Mouse (Mus musculus) heart, adult 2 months (tissue): ENCODE data around the gene Lingo1. TPM values are rescaled to one million over a fixed set of nuclear protein-coding genes. Genes with fewer than 3 reads are reported as not detected.

Source experiments
- DNase-seq, 2 experiments: peaks; one replicate each; pipeline ENCODE4 v3.0.0; 2021
- H3K27ac ChIP-seq: fragments of 200-600 bp; 2 replicates; pipeline ENCODE4 v1.8.1; 2022
- H3K27me3 ChIP-seq: fragments of 200-500 bp; 2 replicates; pipeline ENCODE4 v1.6.1; 2012; ENCODE audit warnings: mild to moderate bottlenecking, low read length, inconsistent platforms, mixed read lengths; ENCODE audit not compliant: control insufficient read depth, insufficient read depth
- H3K36me3 ChIP-seq: fragments of 200-500 bp; 2 replicates; pipeline ENCODE4 v1.6.1; 2012; ENCODE audit warnings: low read length, inconsistent platforms; ENCODE audit not compliant: control insufficient read depth, insufficient read depth
- H3K4me1 ChIP-seq: fragments of 200-500 bp; 2 replicates; pipeline ENCODE4 v1.6.1; 2011; ENCODE audit warnings: low read length; ENCODE audit not compliant: control insufficient read depth, insufficient read depth
- H3K4me3 ChIP-seq: fragments of 200-600 bp; 2 replicates; pipeline ENCODE4 v1.8.1; 2022
- H3K79me2 ChIP-seq: fragments of 200-500 bp; replicated peaks from 2 replicates; pipeline ENCODE4 v1.6.1; 2012; ENCODE audit warnings: mild to moderate bottlenecking, inconsistent platforms, low read length, moderate library complexity, mixed read lengths; ENCODE audit not compliant: control insufficient read depth, insufficient read depth
- H3K9ac ChIP-seq: fragments of 200-500 bp; 2 replicates; pipeline ENCODE4 v1.6.1; 2012; ENCODE audit warnings: low read depth, mild to moderate bottlenecking, control low read depth, inconsistent platforms, low read length, mixed read lengths
- CTCF ChIP-seq: fragments of 200-600 bp; IDR thresholded peaks from 2 replicates; pipeline ENCODE4 v1.8.1; 2022; ENCODE audit warnings: antibody characterized with exemption, mild to moderate bottlenecking, moderate library complexity
- EP300 ChIP-seq: fragments of 200-500 bp; IDR thresholded peaks from 2 replicates; pipeline ENCODE4 v1.6.1; 2011; ENCODE audit warnings: low read depth, low read length, control low read depth; ENCODE audit not compliant: insufficient read depth
- POLR2A ChIP-seq: fragments of 200-500 bp; IDR thresholded peaks from 2 replicates; pipeline ENCODE4 v1.6.1; 2011; ENCODE audit warnings: mild to moderate bottlenecking, low read depth, low read length, control low read depth; ENCODE audit not compliant: insufficient read depth
- WGBS: fragments of 180-500 bp; shearing (Covaris S2); methylation state at CpG from one replicate; pipeline ENCODE4 v1.1.7; 2018; 5-methylcytosine and 5-hydroxymethylcytosine counted together
- intact Hi-C: fragments of 180-260 bp; cut with DNase I; formaldehyde crosslinking; loops from one replicate; pipeline ENCODE4 v1.15.1; 2025
- polyA plus RNA-seq: library from polyadenylated mRNA; depleted of rRNA; stranded (reverse); fragments of >200 nt; gene quantifications from 2 replicates; pipeline ENCODE4 v1.2.3, GENCODE M21; 2012
- total RNA-seq, 2 experiments: library from RNA; stranded (reverse); gene quantifications; 2 replicates each; pipeline ENCODE4 v1.2.3; 2021

Lingo1 gene
- total and polyA plus RNA-seq, 3 experiments = 1.2 to 5.5 (median 1.3) TPM

DNA sequence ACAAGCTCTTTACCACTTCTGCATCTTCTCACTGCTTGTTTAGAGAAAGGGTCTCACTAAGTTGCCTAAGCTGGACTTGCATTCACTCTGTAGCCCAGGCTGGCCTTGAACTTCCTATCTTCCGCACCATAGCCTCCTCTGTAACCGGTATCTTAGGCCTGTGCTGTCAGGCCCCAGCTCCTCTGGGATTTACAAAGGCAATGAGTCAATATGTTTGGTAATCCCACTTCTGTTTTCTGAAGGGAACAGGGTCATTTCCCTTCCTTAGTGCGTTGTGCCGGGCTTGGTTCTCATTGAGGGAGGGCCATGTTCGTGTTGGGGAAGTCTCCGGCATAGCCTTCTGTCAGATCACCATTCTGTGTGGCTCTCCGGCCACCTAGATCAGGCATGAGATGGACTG, 203.6 kb downstream of the Lingo1 start:
- intact Hi-C loops = no loop called here
- Histone ChIP-seq H3K36me3 (no peaks in the 10 kb centered on the region), H3K79me2 (no peaks in the 10 kb centered on the region), H3K9ac (no peak overlapping the region), H3K4me1 (no peaks in the 10 kb centered on the region), H3K27ac (no peak overlapping the region), H3K4me3 (no peak overlapping the region), H3K27me3 (no peaks in the 10 kb centered on the region)
- no peak for TF ChIP-seq EP300
- no peak for TF ChIP-seq POLR2A
- no peak for TF ChIP-seq CTCF
- 71% methylated on average over 7 of the region's 7 CpGs for WGBS
- no peak for DNase-seq

DNA sequence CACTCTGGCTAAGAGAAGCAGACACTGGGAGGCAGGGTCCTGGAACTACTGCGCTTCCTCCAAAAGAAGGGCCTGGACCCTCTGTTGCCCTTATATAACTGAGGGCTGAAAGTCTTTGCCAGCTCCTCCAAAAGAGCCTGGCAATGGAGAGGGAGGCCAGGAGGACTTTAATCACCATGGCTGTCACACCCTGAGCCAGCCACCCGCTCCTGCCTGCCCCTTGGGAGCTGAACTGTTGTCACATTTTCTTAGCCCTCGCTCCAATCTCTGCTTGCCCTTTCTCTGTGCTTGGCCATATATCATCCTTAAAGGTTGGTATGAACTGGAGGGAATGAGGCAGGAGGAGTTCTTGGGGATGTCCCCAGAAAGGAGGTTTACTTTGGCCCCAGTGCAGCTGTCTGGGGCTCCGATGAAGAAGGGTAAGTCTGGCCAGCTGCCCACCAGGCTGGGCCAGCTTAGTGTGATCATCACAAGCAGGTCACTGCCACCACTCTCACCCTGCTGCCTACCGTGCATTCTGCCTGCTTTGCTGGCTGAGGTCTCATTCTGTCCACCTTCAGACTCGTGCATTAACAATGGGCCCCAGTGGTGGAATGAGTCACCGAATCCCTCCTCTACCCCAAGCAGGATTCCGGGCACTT, 204.9 kb downstream of the Lingo1 start:
- no peak overlapping the region for H3K4me3 ChIP-seq
- H3K36me3 ChIP-seq = no peaks in the 10 kb centered on the region
- H3K4me1 ChIP-seq = no peaks in the 10 kb centered on the region
- no peaks in the 10 kb centered on the region for H3K79me2 ChIP-seq
- H3K27ac ChIP-seq = no peak overlapping the region
- WGBS = 71% methylated on average over 8 of the region's 8 CpGs
- no peak for DNase-seq
- TF ChIP-seq CTCF (no peak), EP300 (no peak), POLR2A (no peak)
- no peak overlapping the region for H3K9ac ChIP-seq
- no peaks in the 10 kb centered on the region for H3K27me3 ChIP-seq
- intact Hi-C loops = no loop called here

DNA sequence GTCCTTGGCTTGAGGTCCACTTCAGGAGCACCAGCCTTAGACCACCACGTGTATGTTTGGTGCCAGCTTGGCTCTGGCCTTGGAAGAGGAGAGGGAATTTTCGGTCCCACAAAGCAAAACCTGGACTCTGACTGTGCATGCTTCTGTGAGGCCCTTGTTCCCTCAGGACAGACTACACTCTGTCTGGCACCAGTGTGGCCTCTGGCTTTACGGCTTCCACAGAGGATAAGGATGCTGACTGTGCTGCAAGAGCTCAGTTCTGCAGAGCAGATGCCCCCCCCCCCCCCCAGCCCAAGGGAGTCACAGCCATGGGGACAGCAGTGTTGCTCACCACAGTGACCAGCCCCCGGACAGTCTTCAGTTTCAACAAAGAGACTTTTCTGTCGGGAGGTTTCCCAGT, 206.5 kb downstream of the Lingo1 start:
- no peaks in the 10 kb centered on the region for H3K4me1 ChIP-seq
- H3K36me3 ChIP-seq = no peaks in the 10 kb centered on the region
- no peaks in the 10 kb centered on the region for H3K27me3 ChIP-seq
- 60% methylated on average over 5 of the region's 5 CpGs for WGBS
- H3K9ac ChIP-seq = no peak overlapping the region
- TF ChIP-seq EP300 (no peak), POLR2A (no peak), CTCF (no peak)
- no peak overlapping the region for H3K4me3 ChIP-seq
- intact Hi-C loops = no loop called here
- H3K79me2 ChIP-seq = no peaks in the 10 kb centered on the region
- no peak for DNase-seq
- H3K27ac ChIP-seq = no peak overlapping the region

DNA sequence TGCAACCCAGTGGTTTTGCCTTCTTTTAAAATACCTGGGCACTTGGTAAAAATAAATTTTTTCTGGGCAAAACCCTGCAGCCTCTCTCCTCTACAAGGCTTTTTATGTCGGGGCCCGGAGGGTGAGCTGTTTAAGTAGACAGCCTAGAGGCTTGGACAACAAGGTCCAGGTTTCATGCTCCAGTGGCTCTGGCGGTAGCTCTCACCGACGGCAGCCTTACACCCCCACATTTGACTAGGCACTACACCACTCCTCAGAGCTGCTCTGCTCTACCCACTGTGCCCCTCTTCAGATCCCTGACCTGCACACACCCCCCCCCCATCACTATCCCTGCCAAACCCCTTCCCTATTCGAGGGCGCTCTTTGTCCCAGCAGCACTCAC, 212.2 kb downstream of the Lingo1 start:
- TF ChIP-seq CTCF (no peak), EP300 (no peak), POLR2A (no peak)
- intact Hi-C loops = no loop called here
- Histone ChIP-seq H3K9ac (no peak overlapping the region), H3K79me2 (no peaks in the 10 kb centered on the region), H3K27me3 (no peaks in the 10 kb centered on the region), H3K4me3 (no peak overlapping the region), H3K4me1 (no peaks in the 10 kb centered on the region), H3K36me3 (no peaks in the 10 kb centered on the region), H3K27ac (no peak overlapping the region)
- no peak for DNase-seq
- WGBS = 69% methylated on average over 7 of the region's 7 CpGs

DNA sequence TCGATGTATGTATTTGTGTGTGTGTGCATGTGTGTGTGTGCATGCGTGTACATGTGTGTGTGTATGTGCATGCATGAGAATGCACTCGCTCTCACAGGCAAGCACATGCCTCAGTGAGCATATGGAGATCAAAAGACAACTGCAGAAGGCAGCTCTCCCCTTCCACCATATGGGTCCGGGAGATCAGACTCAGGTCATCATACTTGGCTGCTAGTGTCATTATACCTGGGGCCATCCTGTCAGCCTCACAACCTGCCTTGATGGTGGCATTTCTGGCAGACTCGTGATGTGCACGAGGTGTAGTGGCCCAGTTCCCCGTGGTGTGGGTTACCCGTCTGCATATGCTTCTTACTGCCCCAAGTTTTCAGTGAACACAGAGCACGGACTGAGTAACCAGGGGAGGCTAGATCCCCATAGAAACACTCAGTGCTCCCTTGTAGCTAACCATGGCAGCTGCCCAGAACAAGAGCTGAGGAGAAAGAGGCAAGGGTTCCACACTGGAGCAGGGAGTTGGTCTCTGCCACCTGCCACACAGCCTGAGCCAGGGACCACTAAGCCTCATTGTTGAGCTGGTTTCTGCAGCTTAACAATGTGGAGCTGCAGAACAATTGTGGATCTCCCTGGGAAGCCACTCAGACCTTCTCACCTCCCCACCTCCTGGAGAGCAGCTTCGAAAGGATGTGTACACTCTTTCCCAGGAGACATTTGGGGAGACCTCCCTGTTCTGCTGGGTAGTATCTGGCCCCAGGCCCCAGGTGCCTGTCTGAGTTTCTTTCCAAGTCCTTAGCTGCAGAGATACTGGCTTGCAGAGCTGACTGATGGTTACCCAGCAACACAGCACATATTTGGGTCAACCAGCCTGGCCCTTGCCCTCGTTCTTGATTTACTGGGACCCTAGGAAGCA, 212.9 kb downstream of the Lingo1 start:
- no peak overlapping the region for H3K9ac ChIP-seq
- WGBS = 70% methylated on average over 11 of the region's 11 CpGs
- H3K79me2 ChIP-seq = no peaks in the 10 kb centered on the region
- no peaks in the 10 kb centered on the region for H3K27me3 ChIP-seq
- no peaks in the 10 kb centered on the region for H3K36me3 ChIP-seq
- intact Hi-C loops = no loop called here
- no peaks in the 10 kb centered on the region for H3K4me1 ChIP-seq
- DNase-seq = peak in 1 of 2 experiments; percentile 22
- TF ChIP-seq EP300 = no peak
- TF ChIP-seq CTCF = no peak
- TF ChIP-seq POLR2A = no peak
- no peak overlapping the region for H3K4me3 ChIP-seq
- no peak overlapping the region for H3K27ac ChIP-seq

DNA sequence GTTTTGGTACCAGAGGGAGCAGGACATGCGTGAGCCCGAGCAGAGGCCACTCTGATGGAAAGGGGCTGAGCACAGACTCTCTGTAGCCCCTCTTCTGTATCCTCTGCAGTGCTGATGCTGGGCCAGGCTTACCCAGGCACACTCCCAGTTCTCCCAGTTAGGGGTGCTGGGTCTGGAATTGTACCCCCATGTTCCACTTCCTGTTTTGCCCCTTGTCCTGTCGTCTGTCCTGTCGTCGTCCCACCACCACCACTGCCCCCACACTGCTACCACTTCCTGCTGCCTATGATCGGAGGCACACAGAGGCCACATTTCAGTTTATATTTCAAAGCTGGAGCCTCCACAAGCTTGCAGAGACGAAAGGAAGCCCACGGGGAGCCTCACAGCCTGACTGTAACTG, 213.6 kb downstream of the Lingo1 start:
- no peak overlapping the region for H3K9ac ChIP-seq
- TF ChIP-seq EP300 (no peak), CTCF (no peak), POLR2A (no peak)
- no peaks in the 10 kb centered on the region for H3K79me2 ChIP-seq
- DNase-seq = no peak
- no peaks in the 10 kb centered on the region for H3K4me1 ChIP-seq
- no peak overlapping the region for H3K4me3 ChIP-seq
- no peaks in the 10 kb centered on the region for H3K36me3 ChIP-seq
- 55% methylated on average over 8 of the region's 8 CpGs for WGBS
- no peaks in the 10 kb centered on the region for H3K27me3 ChIP-seq
- intact Hi-C loops = no loop called here
- no peak overlapping the region for H3K27ac ChIP-seq
